Mouse (Mus musculus): ENCODE measurements around the gene Gm5089.

- TF ChIP-seq CTCF (IDR thresholded peaks at IDR 0.05; ENCODE audit: low read depth) (no peak), EP300 (optimal IDR thresholded peaks at IDR 0.05) (no peak)
Measured at GRCm38 (mm10) chr14:122477261-122477671, 26.4 kb upstream of the Gm5089 start.
